In the genomic region with DNA sequence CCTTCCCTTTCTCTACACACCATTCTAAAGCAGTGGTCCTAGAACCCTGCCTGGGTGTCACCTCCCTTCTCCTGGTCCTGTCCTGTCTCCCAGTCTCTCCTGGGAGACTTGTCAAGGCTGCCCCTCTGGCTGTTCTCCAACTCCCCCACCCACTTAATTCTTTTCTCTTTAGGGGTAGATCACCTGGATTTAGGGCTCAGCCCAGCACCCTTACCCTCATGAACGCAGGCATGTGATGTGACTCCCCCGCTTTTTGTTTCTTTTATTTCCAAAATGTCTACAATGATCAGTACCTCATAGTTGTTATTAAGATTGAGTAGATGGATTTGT, we compare ENCODE assay signal across 8 mouse cellular contexts. TPM values are rescaled to one million over a fixed set of nuclear protein-coding genes. Genes with fewer than 3 reads are reported as not detected.
A peak's percentile ranks its signal among the peaks of the same experiment; 100 is the strongest.
DNase-seq lines count a peak whose midpoint lies in the region; ATAC-seq and TF ChIP-seq lines count a peak whose summit lies in the region.

No protein-coding gene starts in this region.

- TF ChIP-seq POLR2A in spleen, adult 2 months (IDR thresholded peaks at IDR 0.05; ENCODE audit: low read depth, low read length) = no peak

- peak; percentile 93 for DNase-seq in heart, adult 11 months
- no peak for DNase-seq in heart, postnatal 10 days
- no peak for DNase-seq in spleen, adult 2 months (ENCODE audit: low read depth in 1 of 2, low spot score in 2 of 2)
- no peak for DNase-seq in spleen, adult 18-20 months
- DNase-seq in stomach, postnatal 0 days (ENCODE audit: low spot score) = no peak
- DNase-seq in thymus, postnatal 0 days (ENCODE audit: low spot score) = no peak

- ATAC-seq in limb, embryonic 15.5 days (ENCODE audit: insufficient number of reproducible peaks, low FRiP score, low TSS enrichment, low read depth) = no peak
- no peak for ATAC-seq in stomach, postnatal 0 days (ENCODE audit: low FRiP score, low TSS enrichment)
- ATAC-seq in monocyte, adult 5-6 weeks (replicated peaks; ENCODE audit: insufficient number of reproducible peaks, low FRiP score, low TSS enrichment, poor library complexity, severe bottlenecking) = no peak

- TF ChIP-seq EP300 in stomach, postnatal 0 days (optimal IDR thresholded peaks at IDR 0.05) = no peak

- peaks cover 18% of the 10 kb centered on the region; the same call in 1 of the 2 replicates for H3K4me1 ChIP-seq in spleen, adult 2 months (ENCODE audit: control insufficient read depth, insufficient read depth, insufficient read length)
- H3K4me1 ChIP-seq in limb, embryonic 15.5 days = peaks cover 66% of the 10 kb centered on the region
- peaks cover 32% of the 10 kb centered on the region for H3K4me1 ChIP-seq in stomach, postnatal 0 days (replicated peaks; ENCODE audit: control insufficient read depth, insufficient read depth)

- TF ChIP-seq CTCF in spleen, adult 2 months (IDR thresholded peaks at IDR 0.05; ENCODE audit: extremely low read depth, insufficient read depth, insufficient read length, insufficient replicate concordance) = no peak
- TF ChIP-seq CTCF in stomach, postnatal 0 days (IDR thresholded peaks at IDR 0.05; ENCODE audit: low read depth) = no peak

- peaks cover 4% of the 10 kb centered on the region; the same call in 1 of the 2 replicates for H3K27me3 ChIP-seq in spleen, adult 2 months (ENCODE audit: control insufficient read depth, insufficient read depth, low read length)
- no peaks in the 10 kb centered on the region for H3K27me3 ChIP-seq in limb, embryonic 15.5 days
- no peaks in the 10 kb centered on the region for H3K27me3 ChIP-seq in stomach, postnatal 0 days (ENCODE audit: control insufficient read depth, insufficient read depth, low read length)

- H3K27ac ChIP-seq in spleen, adult 2 months (ENCODE audit: insufficient read depth, low read length) = peak overlapping the region; percentile 37; the same call in 1 of the 2 replicates
- H3K27ac ChIP-seq in limb, embryonic 15.5 days = peak overlapping the region; percentile 85
- peak overlapping the region; percentile 96 for H3K27ac ChIP-seq in stomach, postnatal 0 days (replicated peaks)

- H3K9me3 ChIP-seq in limb, embryonic 15.5 days = no peaks in the 10 kb centered on the region
- no peaks in the 10 kb centered on the region for H3K9me3 ChIP-seq in stomach, postnatal 0 days (ENCODE audit: control insufficient read depth, low read length)

- peak overlapping the region; percentile 72 for H3K4me2 ChIP-seq in limb, embryonic 15.5 days
- H3K4me2 ChIP-seq in stomach, postnatal 0 days (replicated peaks; ENCODE audit: low read depth) = peak overlapping the region; percentile 93

- intact Hi-C loops in heart, postnatal 10 days (cut with DNase I) = loop anchor here (5.0 kb wide), 1 partner anchor 204 kb away; a partner anchor contains a TSS

- H3K36me3 ChIP-seq in spleen, adult 2 months (ENCODE audit: control insufficient read depth, insufficient read depth, low read length) = no peaks in the 10 kb centered on the region
- no peaks in the 10 kb centered on the region for H3K36me3 ChIP-seq in limb, embryonic 15.5 days
- 0 out of 2 replicates have a peak, but pooled peaks cover 4% of the 10 kb centered on the region for H3K36me3 ChIP-seq in stomach, postnatal 0 days (ENCODE audit: control insufficient read depth, insufficient read depth, low read length)

- peak overlapping the region; percentile 53 for H3K9ac ChIP-seq in limb, embryonic 15.5 days
- peak overlapping the region; percentile 94 for H3K9ac ChIP-seq in stomach, postnatal 0 days (ENCODE audit: low read length)

- 63% methylated on average over 2 of the region's 2 CpGs for WGBS in spleen, adult 2 months
- 68% methylated on average over 2 of the region's 2 CpGs for WGBS in limb, embryonic 15.5 days
- WGBS in stomach, postnatal 0 days = 55% methylated on average over 2 of the region's 2 CpGs

- H3K4me3 ChIP-seq in spleen, adult 2 months (ENCODE audit: extremely low read depth, insufficient read depth, insufficient read length) = no peak overlapping the region
- peak overlapping the region; percentile 64 for H3K4me3 ChIP-seq in limb, embryonic 15.5 days
- H3K4me3 ChIP-seq in stomach, postnatal 0 days (ENCODE audit: low read depth, low read length) = peak overlapping the region; percentile 83

RNA-seq across cellular contexts. Expression of a gene that starts 1.8 kb away (rescaled TPM):
- 10 to 100 TPM; 73.7 to 77.8 TPM for total RNA-seq in heart, postnatal 10 days (2021)
- 51.3 and 63.7 TPM in 2 replicates for polyA plus RNA-seq in spleen, adult 2 months (2012; rRNA removed)
- 95.6 and 98.8 TPM in 2 replicates for polyA plus RNA-seq in limb, embryonic 15.5 days (2015; fragmentation: Nextera tagmentation; extraction: Ambion mirVana)
- polyA plus RNA-seq in stomach, postnatal 0 days (2015; fragmentation: Nextera tagmentation; extraction: Ambion mirVana) = 75.3 and 77.7 TPM in 2 replicates
- 101 to 111 TPM (median 103 TPM) in 3 replicates for total RNA-seq in monocyte, adult 5-6 weeks (2017)
- polyA plus RNA-seq in thymus, postnatal 0 days (2015; fragmentation: Nextera tagmentation; extraction: Ambion mirVana) = 67.3 and 67.9 TPM in 2 replicates

RNA-seq across cellular contexts. Expression of a gene that starts 29.6 kb away (rescaled TPM):
- not detected for total RNA-seq in heart, postnatal 10 days (2021)
- not detected in 2 replicates for polyA plus RNA-seq in spleen, adult 2 months (2012; rRNA removed)
- 4.2 and 4.5 TPM in 2 replicates for polyA plus RNA-seq in limb, embryonic 15.5 days (2015; fragmentation: Nextera tagmentation; extraction: Ambion mirVana)
- 6.3 and 6.7 TPM in 2 replicates for polyA plus RNA-seq in stomach, postnatal 0 days (2015; fragmentation: Nextera tagmentation; extraction: Ambion mirVana)
- not detected in 3 replicates for total RNA-seq in monocyte, adult 5-6 weeks (2017)
- polyA plus RNA-seq in thymus, postnatal 0 days (2015; fragmentation: Nextera tagmentation; extraction: Ambion mirVana) = 1.0 and 1.2 TPM in 2 replicates

RNA-seq across cellular contexts. Expression of a gene that starts 30.5 kb away (rescaled TPM):
- total RNA-seq in heart, postnatal 10 days (2021) = under 1 TPM; 0.97 to 0.98 TPM
- 1.5 and 2.1 TPM in 2 replicates for polyA plus RNA-seq in spleen, adult 2 months (2012; rRNA removed)
- polyA plus RNA-seq in limb, embryonic 15.5 days (2015; fragmentation: Nextera tagmentation; extraction: Ambion mirVana) = 5.2 and 5.3 TPM in 2 replicates
- polyA plus RNA-seq in stomach, postnatal 0 days (2015; fragmentation: Nextera tagmentation; extraction: Ambion mirVana) = 18.5 and 20.6 TPM in 2 replicates
- 3.1 to 6.4 TPM (median 5.9 TPM) in 3 replicates for total RNA-seq in monocyte, adult 5-6 weeks (2017)
- polyA plus RNA-seq in thymus, postnatal 0 days (2015; fragmentation: Nextera tagmentation; extraction: Ambion mirVana) = 9.0 and 9.5 TPM in 2 replicates

RNA-seq across cellular contexts. Expression of a gene that starts 37.3 kb away (rescaled TPM):
- 10 to 100 TPM; 42.8 to 49.4 TPM for total RNA-seq in heart, postnatal 10 days (2021)
- polyA plus RNA-seq in spleen, adult 2 months (2012; rRNA removed) = 22.8 and 24.5 TPM in 2 replicates
- polyA plus RNA-seq in limb, embryonic 15.5 days (2015; fragmentation: Nextera tagmentation; extraction: Ambion mirVana) = 47.0 and 50.5 TPM in 2 replicates
- 71.5 and 73.0 TPM in 2 replicates for polyA plus RNA-seq in stomach, postnatal 0 days (2015; fragmentation: Nextera tagmentation; extraction: Ambion mirVana)
- total RNA-seq in monocyte, adult 5-6 weeks (2017) = 29.5 to 47.9 TPM (median 41.2 TPM) in 3 replicates
- polyA plus RNA-seq in thymus, postnatal 0 days (2015; fragmentation: Nextera tagmentation; extraction: Ambion mirVana) = 29.6 and 30.9 TPM in 2 replicates

Comparison
In these comparisons a context has a peak if more than half of its experiments do, and no peak if none do; other contexts are left out.
1. H3K27ac ChIP-seq: peak in every context shown above with its lines; median percentile 96 in stomach, postnatal 0 days; 85 in limb, embryonic 15.5 days; 37 in spleen, adult 2 months.